Mouse (Mus musculus) forebrain, embryonic 10.5 days (tissue): Measurements from ENCODE around the gene Atg16l2. TPM values are rescaled to one million over a fixed set of nuclear protein-coding genes. Genes with fewer than 3 reads are reported as not detected.

Experiments
- DNase-seq: peaks from one replicate; pipeline ENCODE4 v3.0.0-alpha.2; 2017; ENCODE audit warnings: low spot score; ENCODE audit errors: extremely low spot score
- H3K27ac ChIP-seq: fragments of 300-500 bp; sonication (generic); 2 replicates; pipeline ENCODE4 v1.5.1; 2016; ENCODE audit warnings: mild to moderate bottlenecking
- H3K27me3 ChIP-seq: fragments of 300-500 bp; sonication (generic); 2 replicates; pipeline ENCODE4 v1.6.1; 2016; ENCODE audit warnings: mild to moderate bottlenecking; ENCODE audit not compliant: poor library complexity, severe bottlenecking
- H3K36me3 ChIP-seq: fragments of 300-500 bp; sonication (generic); replicated peaks from 2 replicates; pipeline ENCODE4 v1.6.1; 2016; ENCODE audit warnings: mild to moderate bottlenecking, moderate library complexity
- H3K4me1 ChIP-seq: fragments of 300-500 bp; sonication (generic); 2 replicates; pipeline ENCODE4 v1.6.1; 2016
- H3K4me3 ChIP-seq: fragments of 300-500 bp; sonication (generic); 2 replicates; pipeline ENCODE4 v1.5.1; 2016; ENCODE audit warnings: mild to moderate bottlenecking, moderate library complexity
- H3K9me3 ChIP-seq: fragments of 300-500 bp; sonication (generic); 2 replicates; pipeline ENCODE4 v1.6.1; 2016; ENCODE audit warnings: mild to moderate bottlenecking, moderate library complexity
- WGBS: fragments of 180-500 bp; shearing (Covaris S2); methylation state at CpG from one replicate; pipeline ENCODE4 v1.1.7; 2016; 5-methylcytosine and 5-hydroxymethylcytosine counted together
- polyA plus RNA-seq: library from polyadenylated mRNA; unstranded; fragments of >200 nt; fragmentation: Nextera tagmentation; extraction: Ambion mirVana; gene quantifications from 2 replicates; pipeline ENCODE4 v1.2.1, GENCODE M21; 2016

Atg16l2 gene
- polyA plus RNA-seq, 1 experiment from 2014 or later: 18.4 TPM

DNA sequence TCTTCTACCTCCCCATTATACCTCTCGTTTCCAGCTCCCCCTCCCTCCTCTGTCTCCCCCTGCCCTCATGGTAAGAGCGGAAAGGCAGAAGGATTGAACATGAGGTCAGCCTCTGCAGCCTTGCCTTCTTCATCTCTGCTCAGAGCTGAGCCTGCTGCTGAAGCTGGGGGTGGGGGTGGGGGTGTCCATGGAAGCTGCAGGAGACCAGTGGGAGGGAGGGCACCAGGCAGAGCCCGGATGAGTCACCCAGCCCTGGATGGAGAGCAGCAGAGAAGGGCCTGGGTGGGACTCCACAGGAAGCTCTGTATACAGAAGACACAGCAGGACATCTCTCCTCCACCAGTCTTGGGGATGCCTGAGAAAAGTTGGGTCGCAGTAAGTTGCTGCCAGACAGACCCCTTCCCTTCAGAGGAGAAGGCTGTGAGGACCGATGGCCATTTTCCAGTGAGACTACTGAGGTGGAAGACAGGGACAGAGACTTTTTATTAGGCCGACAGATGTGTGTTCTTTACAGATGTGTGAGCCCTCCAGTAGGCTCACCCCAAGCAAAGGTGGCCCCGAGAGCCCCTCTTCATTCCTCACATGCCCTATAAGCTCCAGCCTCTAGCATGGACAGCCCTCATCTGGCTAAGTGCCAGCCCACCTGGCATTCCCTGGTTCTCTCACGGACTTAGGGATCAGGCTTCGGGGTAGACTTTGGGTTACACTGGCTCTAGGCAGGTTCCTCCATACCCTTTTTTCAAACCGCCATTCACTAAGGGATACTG lies 28.2 kb upstream of the Atg16l2 start:
- DNase-seq: no peak
- Histone ChIP-seq H3K4me1 (peaks cover 14% of the 10 kb centered on the region), H3K36me3 (no peaks in the 10 kb centered on the region), H3K4me3 (no peak overlapping the region), H3K9me3 (no peaks in the 10 kb centered on the region), H3K27ac (no peak overlapping the region), H3K27me3 (no peaks in the 10 kb centered on the region)
- 77% methylated on average over 10 of the region's 10 CpGs for WGBS

DNA sequence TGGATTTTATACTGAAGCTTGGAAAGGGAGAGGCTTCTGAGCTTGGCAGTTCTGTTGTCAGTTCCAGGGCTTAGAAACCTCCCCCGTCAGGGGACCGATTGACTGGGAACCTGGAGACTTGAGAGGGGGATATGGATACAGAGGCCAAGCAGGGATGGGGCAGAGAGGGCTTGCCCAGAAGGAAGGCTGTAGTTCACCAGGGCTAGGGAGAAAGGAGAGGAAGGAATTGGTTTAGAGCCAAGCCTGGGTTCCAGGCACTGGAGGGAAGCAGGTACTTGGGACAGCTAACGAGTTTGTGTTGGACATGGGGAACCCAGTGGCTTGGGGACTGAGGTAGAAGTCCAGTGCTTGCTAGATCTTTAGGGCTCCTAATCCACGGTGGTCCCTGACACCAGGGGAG lies 27.6 kb upstream of the Atg16l2 start:
- Histone ChIP-seq H3K27ac (no peak overlapping the region), H3K36me3 (no peaks in the 10 kb centered on the region), H3K27me3 (peaks cover 5% of the 10 kb centered on the region; the same call in 1 of the 2 replicates), H3K4me3 (no peak overlapping the region), H3K4me1 (peaks cover 14% of the 10 kb centered on the region), H3K9me3 (no peaks in the 10 kb centered on the region)
- WGBS: 79% methylated on average over 4 of the region's 4 CpGs
- DNase-seq: no peak

DNA sequence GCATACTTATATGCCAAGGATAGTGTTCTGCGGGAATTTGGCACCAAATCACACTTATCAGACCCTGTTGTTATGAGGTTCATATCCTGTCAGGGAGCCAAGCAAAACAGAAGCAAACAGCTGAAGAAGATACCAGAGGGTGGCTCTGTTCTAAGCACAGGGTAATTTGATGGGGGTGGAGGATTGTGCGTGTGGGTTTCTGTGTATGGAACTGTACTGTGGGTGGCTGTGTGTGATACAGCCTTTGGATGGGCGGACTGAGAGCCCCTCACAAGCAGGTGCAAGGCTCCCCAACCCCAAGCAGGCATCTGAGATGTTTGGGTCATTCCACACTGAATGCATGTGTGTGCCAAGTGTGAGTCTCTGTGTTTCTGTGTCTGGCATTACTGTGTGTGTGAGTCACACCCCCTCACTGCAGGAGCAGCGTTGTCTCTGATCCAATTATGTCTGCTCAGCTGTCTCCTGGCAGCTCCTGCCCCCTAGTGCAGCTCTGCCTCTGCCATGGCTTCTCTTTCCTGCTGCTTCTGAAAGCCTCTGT lies 26.6 kb upstream of the Atg16l2 start:
- peaks cover 14% of the 10 kb centered on the region for H3K27me3 ChIP-seq
- no peak for DNase-seq
- peak overlapping the region; percentile 26; the same call in 1 of the 2 replicates for H3K27ac ChIP-seq
- H3K36me3 ChIP-seq: no peaks in the 10 kb centered on the region
- H3K9me3 ChIP-seq: no peaks in the 10 kb centered on the region
- H3K4me1 ChIP-seq: peaks cover 16% of the 10 kb centered on the region
- WGBS: 68% methylated on average over 4 of the region's 4 CpGs
- no peak overlapping the region for H3K4me3 ChIP-seq

DNA sequence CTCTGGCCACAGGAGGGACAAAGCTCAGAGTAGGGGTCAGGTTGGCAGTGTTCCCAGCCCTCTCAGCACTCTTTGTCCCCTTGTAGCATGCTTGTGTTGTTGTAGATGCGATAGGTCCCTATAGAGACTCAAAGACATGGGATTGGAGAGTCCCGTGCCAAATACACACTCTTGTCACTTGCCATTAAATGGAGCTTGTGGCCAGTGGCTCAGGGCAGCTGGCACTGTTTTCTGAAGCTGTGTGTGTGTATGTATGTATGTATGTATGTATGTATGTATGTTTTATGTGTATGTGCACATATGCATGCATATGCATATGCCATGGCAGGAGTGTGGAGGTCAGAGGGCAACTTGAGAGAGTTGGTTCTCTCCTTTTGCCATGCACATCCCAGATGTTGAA lies 25.7 kb upstream of the Atg16l2 start:
- no peaks in the 10 kb centered on the region for H3K9me3 ChIP-seq
- peaks cover 25% of the 10 kb centered on the region for H3K4me1 ChIP-seq
- 89% methylated on average over 2 of the region's 2 CpGs for WGBS
- H3K27me3 ChIP-seq: peaks cover 23% of the 10 kb centered on the region
- H3K36me3 ChIP-seq: no peaks in the 10 kb centered on the region
- DNase-seq: no peak
- H3K4me3 ChIP-seq: no peak overlapping the region
- no peak overlapping the region for H3K27ac ChIP-seq

DNA sequence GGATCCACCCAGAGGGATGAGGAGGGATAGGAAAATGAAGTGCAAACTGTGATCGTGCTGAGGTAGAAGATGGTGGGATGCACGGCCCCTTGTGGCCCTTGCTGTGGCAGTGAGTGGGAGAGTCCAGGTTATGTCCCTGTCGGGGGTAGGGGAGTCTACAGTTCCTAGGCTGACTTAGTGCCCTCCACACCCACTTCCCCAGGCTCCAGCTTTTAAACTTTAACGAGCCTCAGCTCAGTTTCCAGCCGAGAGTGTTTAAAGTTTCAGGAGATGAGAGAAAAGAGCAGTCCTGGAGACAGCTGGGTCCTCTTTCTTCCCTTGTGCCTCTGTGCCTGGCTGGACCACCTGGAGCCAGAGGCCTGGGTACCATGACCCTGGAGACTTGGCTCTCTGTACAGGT lies 25.2 kb upstream of the Atg16l2 start:
- DNase-seq: no peak
- peaks cover 28% of the 10 kb centered on the region for H3K27me3 ChIP-seq
- 65% methylated on average over 5 of the region's 5 CpGs for WGBS
- H3K9me3 ChIP-seq: no peaks in the 10 kb centered on the region
- no peaks in the 10 kb centered on the region for H3K36me3 ChIP-seq
- H3K4me1 ChIP-seq: peaks cover 31% of the 10 kb centered on the region
- H3K4me3 ChIP-seq: no peak overlapping the region
- H3K27ac ChIP-seq: no peak overlapping the region

DNA sequence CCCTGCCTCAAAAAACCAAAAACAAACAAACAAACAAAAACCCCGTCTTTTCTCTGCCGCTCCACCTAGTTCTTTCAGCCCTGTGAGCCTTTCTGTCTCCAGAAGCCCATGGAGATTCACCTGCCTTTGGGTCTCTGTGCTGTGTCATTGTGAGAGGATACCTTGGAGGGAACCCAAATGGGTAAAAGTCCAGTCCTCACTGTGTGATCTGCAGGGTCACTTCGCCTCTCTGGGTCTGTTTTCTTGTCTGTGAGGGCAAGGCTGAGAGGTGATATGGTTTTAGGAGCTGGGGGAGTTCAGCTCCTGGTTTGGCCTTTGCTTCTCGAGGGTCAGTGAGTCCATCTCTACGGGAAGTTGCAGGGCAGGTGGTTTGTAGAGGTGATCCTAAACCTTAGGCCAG lies 24.0 kb upstream of the Atg16l2 start:
- H3K36me3 ChIP-seq: no peaks in the 10 kb centered on the region
- WGBS: 90% methylated on average over 5 of the region's 5 CpGs
- H3K9me3 ChIP-seq: no peaks in the 10 kb centered on the region
- H3K27ac ChIP-seq: no peak overlapping the region
- no peak overlapping the region for H3K4me3 ChIP-seq
- H3K4me1 ChIP-seq: peaks cover 41% of the 10 kb centered on the region
- H3K27me3 ChIP-seq: peaks cover 40% of the 10 kb centered on the region
- DNase-seq: no peak

DNA sequence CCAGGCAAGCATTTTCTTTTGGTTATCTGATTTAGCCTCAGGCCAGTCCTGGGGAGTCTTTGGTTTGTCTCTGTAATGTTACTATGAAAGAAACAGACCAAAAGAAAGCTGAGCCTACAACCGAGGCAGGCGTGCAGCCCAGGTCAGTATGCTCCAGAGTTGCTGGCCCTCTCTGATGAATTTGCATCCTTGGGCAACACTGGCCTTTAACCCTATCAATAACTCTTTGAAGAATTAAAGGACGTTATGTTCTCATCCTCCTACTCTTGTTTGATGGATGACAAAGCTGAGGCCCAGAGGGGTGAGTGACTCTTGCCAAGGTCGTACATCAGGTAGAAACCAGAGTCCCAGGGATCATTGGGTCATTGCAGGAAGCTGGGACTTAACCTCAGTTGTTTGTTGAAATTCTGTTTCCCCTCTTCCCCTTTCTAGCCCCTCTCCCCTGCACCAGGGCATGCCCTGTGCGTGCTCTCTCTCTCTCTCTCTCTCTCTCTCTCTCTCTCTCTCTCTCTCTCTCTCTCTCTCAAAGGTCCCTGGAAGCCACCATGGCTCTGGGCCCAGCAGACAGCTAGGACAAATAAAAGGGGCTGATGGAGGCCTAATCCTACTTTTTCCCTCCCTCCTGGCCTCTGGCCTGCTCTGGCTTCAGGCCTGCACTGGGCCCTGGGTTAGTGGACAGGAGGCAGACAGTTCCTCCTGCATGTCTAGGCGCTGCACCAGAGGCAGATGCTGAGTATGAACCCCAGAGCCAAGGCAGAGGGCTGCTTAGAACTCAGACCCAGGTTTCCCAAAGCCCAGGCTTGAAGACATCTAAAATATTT lies 22.3 kb upstream of the Atg16l2 start:
- DNase-seq: no peak
- Histone ChIP-seq H3K27ac (no peak overlapping the region), H3K36me3 (no peaks in the 10 kb centered on the region), H3K27me3 (peaks cover 55% of the 10 kb centered on the region), H3K4me1 (peaks cover 46% of the 10 kb centered on the region), H3K4me3 (no peak overlapping the region), H3K9me3 (no peaks in the 10 kb centered on the region)
- 72% methylated on average over 5 of the region's 6 CpGs for WGBS

DNA sequence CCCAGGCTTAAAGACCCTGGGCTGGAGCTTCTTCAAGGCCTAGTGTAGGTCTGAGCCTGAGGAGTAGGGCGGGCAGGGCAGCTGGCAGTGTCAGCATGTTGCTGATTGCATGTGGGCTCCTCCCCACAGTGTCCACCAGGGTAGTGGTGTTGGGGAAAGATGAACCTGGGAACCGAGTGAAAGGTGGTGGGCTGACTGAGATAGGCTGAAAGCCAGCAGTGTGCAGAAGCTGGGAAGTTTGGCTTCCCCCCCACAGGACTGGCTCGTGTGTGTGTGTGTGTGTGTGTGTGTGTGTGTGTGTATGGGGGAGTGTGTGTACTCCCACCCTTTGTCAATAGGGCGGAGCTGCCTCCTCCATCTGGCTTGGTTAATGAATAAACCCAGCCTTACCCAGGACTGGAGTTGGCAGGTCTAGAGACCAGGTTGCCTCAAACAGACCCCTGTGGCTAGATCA lies 21.1 kb upstream of the Atg16l2 start:
- H3K4me1 ChIP-seq: peaks cover 37% of the 10 kb centered on the region
- H3K36me3 ChIP-seq: no peaks in the 10 kb centered on the region
- no peaks in the 10 kb centered on the region for H3K9me3 ChIP-seq
- H3K27me3 ChIP-seq: peaks cover 67% of the 10 kb centered on the region
- H3K4me3 ChIP-seq: no peak overlapping the region
- WGBS: 78% methylated on average over 4 of the region's 4 CpGs
- no peak for DNase-seq
- no peak overlapping the region for H3K27ac ChIP-seq

DNA sequence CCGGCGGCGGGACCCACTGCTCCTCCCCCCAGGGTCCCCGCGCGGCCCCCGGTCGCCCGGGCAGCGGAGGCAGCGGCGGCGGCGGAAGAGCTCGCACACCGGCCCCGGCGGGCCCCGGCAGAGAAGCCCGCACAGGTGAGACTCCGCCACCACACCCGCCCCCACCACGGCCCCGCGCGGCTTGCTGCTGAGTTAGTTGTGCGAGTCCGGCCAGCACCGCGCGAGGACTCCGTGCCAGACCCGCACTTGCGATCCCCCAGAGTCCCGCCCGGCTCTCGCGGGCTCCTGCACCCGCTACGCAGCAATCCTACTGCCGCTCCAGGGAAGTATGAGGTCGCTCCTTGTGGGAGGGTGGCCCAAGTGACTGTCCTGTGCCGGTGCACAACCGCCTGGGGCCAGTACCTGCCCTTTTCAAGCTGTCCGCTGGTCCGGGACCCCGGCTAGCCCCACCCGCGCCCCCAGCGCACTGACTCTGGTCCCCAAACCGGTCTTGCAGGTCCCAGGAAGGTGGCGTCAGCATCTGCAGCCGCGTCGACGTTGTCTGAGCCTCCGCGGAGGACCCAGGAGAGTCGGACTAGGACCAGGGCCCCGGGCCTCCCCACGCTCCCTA lies 19.3 kb upstream of the Atg16l2 start:
- peaks cover 37% of the 10 kb centered on the region for H3K4me1 ChIP-seq
- peak overlapping the region; percentile 83 for H3K27ac ChIP-seq
- H3K27me3 ChIP-seq: peaks cover 79% of the 10 kb centered on the region
- no peaks in the 10 kb centered on the region for H3K9me3 ChIP-seq
- WGBS: 4% methylated on average over 45 of the region's 61 CpGs
- H3K36me3 ChIP-seq: no peaks in the 10 kb centered on the region
- peak; percentile 46 for DNase-seq
- peak overlapping the region; percentile 82 for H3K4me3 ChIP-seq

DNA sequence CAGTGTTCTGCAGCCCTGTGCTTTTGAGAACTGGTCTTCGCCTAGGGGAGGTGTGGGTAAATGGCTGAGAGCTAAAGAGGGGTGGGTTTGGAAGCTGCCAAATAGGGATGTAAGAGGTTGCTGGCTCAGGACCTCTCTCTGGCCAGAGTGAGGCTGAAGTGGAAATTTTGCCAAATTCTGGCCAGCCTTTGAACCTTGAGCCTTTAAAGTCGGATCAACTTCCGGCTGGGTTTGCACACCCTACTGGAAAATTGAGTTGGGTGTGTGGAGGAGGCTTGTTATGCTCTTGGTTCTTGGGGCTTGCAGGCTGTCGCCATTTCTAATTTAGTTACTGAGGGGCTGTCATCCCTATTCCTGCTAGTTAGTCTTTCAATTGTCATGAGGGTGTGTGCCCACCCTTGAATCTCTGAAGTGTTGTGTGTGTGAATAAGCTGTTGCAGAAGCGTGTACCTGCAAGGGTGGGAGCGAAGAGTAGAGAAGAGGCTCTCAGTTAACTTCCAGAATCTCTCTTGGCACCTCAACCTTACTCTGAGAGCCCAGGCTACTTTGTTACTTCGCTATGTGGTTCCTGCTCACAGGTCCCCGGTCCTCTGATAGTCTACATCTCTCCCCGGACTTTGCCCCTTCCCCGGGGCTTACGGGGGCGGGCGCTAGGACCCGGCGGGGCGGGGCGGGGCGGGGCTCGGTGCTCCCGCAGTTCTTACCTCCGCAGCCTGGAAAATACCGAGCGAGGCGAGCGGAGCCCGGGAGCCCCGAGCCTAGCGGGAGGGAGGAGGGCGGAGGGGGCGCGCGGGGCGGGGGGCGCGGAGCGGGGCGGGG lies 18.6 kb upstream of the Atg16l2 start:
- WGBS: 6% methylated on average over 27 of the region's 37 CpGs
- H3K4me1 ChIP-seq: peaks cover 37% of the 10 kb centered on the region
- peaks cover 79% of the 10 kb centered on the region for H3K27me3 ChIP-seq
- H3K27ac ChIP-seq: peak overlapping the region; percentile 83
- peak; percentile 60 for DNase-seq
- no peaks in the 10 kb centered on the region for H3K9me3 ChIP-seq
- H3K36me3 ChIP-seq: no peaks in the 10 kb centered on the region
- H3K4me3 ChIP-seq: peak overlapping the region; percentile 82

DNA sequence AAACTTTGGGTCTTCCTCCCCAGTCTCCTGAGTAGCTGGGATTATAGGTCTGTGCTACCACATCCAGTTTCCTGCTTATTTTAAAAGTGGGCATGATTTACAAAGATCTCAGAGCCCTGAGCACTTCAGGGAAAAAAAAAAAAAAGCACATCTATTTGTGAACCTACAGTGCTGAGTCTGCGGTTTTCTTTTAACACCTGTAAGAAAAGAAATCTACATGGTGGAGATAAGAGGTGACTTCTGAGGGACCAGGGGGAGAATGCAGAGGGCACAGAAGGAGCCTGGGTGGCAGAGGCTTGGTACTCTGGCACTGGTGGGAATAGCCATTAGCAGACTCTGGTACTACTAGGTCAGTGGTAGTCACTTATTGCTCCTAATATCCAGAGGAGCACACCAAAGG lies 17.7 kb upstream of the Atg16l2 start:
- H3K9me3 ChIP-seq: no peaks in the 10 kb centered on the region
- no peaks in the 10 kb centered on the region for H3K36me3 ChIP-seq
- peaks cover 37% of the 10 kb centered on the region for H3K4me1 ChIP-seq
- H3K27me3 ChIP-seq: peaks cover 76% of the 10 kb centered on the region
- no peak overlapping the region for H3K27ac ChIP-seq
- no peak for DNase-seq
- WGBS: 94% methylated on average over 1 of the region's 1 CpGs
- H3K4me3 ChIP-seq: no peak overlapping the region

DNA sequence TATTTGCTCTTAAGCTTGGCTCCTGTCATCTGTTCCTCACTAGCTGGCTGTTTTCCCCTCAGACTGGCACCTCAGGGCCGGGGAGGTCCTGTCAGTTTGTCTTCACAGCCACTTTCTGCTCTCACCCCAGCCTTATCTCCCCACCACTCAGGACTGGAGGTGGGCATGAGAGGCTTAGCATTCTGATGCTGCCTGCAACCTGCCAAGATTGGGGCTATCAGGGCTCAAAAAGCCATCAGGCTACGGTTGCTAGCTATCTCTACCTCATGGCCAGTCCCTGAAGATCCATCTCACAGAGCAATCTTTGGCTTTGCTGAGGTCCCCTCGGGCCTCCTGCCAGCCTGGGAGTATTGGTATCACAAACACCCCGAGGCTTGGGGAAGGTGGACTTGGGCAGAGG lies 16.8 kb upstream of the Atg16l2 start:
- Histone ChIP-seq H3K4me3 (no peak overlapping the region), H3K9me3 (no peaks in the 10 kb centered on the region), H3K36me3 (no peaks in the 10 kb centered on the region), H3K27me3 (peaks cover 67% of the 10 kb centered on the region), H3K27ac (no peak overlapping the region), H3K4me1 (peaks cover 35% of the 10 kb centered on the region)
- DNase-seq: no peak
- 80% methylated on average over 4 of the region's 4 CpGs for WGBS
